Mouse (Mus musculus): ENCODE measurements at regions not wholly inside any gene's neighbourhood (a gene's known extent, or its start where the extent isn't known, plus 50 kb on each side); places are given as distances from the start of the nearest gene placed in this dataset.

DNA sequence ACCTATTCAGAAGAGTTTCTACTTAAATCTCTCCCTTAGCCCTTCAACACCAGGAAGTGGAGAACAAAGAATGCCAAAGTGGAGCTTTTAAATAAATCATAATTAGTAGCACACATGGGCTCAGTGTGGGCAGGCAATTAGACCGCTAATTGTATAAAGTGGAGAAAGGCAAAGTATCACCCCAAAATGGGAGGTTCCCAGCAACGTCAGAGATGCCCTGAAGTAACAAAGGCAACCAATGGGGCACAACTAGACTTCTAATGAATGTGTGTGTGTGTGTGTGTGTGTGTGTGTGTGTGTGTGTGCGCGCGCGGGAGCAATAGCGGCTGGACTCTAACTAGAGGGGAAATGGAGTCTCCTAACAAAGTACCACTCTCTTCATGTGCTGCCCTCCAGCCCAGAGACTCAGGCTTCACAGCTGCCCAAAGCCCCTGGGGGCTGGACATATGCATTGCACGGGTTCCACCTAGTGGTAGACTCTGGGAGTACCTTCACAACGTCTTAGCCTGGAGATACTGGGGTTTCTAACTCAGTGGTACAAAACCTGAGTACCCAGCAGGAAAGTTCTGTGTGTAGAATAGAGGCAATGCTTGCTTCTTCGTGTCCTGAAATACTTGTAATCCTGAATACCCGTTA lies 162.3 kb upstream of the Snx19 start:
- in situ Hi-C loops (cut with MboI; ENCODE audit: low pct_unique_long_range_greater_than_20kb in 1 of 2, low sequenced_read_pairs in 2 of 2, unreplicated experiment in 1 of 2) = no loop called here

DNA sequence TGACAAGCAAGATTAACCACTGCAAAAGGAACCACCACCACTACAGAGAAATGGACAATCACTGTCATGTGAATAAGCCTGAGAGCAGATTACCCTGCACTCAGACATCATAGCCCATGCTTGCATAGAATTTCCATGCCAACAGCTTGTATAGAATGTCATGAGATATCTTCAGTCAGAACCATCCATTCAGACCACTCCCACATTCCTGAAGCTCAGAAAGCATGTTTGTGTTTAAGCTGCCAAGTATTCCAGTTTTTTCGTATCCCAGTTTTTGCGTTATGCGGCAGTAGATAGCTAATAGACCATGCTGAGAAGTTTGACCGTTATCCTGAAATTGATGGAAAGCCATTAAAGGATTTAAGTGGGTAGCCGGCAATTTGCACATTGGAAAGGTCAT lies 155.8 kb upstream of the Snx19 start:
- in situ Hi-C loops (cut with MboI; ENCODE audit: low pct_unique_long_range_greater_than_20kb in 1 of 2, low sequenced_read_pairs in 2 of 2, unreplicated experiment in 1 of 2) = no loop called here

DNA sequence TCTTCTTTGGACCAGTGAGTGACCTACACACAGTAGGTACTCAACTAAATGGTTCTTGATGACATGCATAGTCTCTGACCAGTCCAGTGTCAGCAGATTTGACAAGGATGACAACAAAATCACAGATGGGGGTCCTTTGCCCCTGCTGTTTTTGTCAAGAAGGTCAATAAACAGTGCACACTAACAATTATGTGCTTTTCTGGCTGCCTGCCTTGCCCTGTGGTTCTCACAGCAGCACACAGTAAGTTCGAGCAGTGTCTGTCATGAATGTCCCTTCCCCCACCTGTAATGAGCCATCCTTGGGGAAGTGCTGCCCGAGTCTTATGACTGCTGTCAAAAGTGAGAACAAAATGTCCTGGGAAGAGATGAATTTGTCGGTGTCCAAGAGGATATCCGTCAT lies 153.1 kb upstream of the Snx19 start:
- in situ Hi-C loops (cut with MboI; ENCODE audit: low pct_unique_long_range_greater_than_20kb in 1 of 2, low sequenced_read_pairs in 2 of 2, unreplicated experiment in 1 of 2) = no loop called here

DNA sequence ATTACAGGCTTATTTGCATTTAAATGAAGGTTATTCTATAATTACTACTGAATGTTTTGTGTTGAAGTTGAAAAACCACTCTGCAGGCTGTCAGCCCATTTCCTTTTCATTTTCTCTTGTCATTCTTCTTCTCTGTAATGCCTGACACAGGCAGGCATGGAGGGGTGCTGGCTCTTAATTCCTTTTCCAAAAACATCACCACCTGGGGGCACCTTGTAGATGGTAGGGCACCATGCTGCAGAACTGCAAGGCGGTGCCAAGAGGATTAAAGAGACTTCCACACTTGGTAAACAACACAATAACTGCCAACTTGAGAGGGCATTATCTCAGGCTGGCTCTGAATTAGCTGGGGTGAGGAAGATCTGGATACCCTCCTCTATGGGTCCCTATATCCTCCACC lies 148.7 kb upstream of the Snx19 start:
- in situ Hi-C loops (cut with MboI; ENCODE audit: low pct_unique_long_range_greater_than_20kb in 1 of 2, low sequenced_read_pairs in 2 of 2, unreplicated experiment in 1 of 2) = no loop called here

DNA sequence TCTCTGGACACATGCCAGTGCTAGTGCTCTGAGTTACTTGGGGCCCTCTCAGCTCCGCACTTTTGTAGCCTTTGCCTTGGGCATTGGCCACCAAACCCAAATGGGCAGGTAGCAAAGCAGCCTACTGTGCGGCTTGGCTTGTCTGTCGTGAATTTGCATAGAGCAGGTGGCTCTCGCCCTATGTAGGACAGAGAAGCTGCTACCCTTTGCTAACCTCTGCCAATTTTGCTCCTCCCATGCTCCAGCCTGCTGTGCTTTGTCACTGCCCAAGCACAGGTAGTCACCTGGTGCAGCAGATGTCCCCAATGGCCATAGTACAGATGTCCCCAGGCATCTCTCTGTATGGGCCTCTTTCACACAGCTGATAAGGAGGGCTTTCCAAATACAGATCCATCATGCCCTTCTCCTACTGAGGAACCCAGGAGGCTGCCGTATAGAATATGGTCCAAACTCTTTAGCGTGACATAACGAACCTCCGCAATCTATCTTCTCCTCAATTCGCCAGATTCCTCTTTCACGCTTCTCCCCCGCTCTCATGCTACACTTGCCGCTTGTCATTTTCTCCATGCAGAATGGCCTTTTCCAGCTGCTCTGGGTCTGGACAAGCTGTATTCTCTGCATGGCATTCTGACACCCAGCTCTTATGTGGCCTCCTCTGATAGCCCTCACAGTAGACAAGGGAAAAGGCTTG lies 143.7 kb upstream of the Snx19 start:
- in situ Hi-C loops (cut with MboI; ENCODE audit: low pct_unique_long_range_greater_than_20kb in 1 of 2, low sequenced_read_pairs in 2 of 2, unreplicated experiment in 1 of 2) = no loop called here

DNA sequence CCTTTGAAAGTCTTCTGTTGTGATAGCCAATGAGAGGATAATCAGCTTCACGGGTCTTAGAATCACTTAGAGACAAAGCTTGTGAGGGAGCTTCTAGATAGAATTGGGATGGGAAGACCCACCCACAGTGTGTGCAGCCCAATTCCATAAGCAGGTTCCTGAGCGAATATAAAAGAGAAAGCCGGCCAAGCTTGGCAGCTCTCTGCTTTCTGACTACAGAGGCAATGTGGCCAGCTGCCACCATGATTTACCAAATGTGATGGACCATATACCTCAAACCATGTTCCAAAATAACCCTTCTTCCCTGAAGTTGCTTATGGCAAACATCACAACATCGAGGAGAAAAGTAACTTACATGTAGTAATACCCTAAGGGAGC lies 143.1 kb upstream of the Snx19 start:
- in situ Hi-C loops (cut with MboI; ENCODE audit: low pct_unique_long_range_greater_than_20kb in 1 of 2, low sequenced_read_pairs in 2 of 2, unreplicated experiment in 1 of 2) = no loop called here

DNA sequence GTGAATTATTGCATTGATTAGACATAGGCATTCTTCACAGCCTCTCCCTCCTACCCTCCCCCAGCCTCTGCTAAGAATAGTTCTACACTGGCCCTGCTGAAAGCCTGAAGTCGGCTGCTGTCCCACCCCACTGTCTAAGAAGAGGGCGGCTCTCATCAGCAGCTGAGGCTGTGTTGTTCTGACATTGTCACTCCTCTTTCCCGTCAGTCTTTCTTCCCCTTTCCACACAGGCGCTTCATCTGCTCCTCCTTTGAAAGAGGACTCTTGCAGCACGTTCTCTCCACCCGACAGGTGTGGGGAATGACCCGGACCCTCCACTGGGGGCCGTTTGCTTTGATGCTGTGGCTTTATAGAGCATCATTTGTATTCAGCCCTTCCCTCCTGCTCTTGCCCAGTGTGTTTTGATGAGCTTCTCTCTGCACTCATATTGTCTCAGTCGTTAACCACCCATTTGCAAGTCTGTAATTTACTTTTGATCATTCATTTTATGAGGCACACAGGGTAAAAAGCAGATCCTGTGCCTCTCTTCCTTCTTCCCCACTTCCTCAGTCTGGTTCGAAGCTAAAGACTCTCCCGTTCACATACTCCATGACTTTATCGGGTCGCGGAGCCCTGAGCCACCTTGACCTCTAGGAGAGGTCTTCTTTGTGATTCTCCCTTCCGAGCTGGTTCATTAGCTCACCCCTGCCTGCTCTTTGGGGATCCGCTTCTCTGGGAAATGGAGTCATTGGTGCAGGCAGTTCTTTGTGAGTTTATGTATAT lies 142.2 kb upstream of the Snx19 start:
- in situ Hi-C loops (cut with MboI; ENCODE audit: low pct_unique_long_range_greater_than_20kb in 1 of 2, low sequenced_read_pairs in 2 of 2, unreplicated experiment in 1 of 2) = no loop called here

DNA sequence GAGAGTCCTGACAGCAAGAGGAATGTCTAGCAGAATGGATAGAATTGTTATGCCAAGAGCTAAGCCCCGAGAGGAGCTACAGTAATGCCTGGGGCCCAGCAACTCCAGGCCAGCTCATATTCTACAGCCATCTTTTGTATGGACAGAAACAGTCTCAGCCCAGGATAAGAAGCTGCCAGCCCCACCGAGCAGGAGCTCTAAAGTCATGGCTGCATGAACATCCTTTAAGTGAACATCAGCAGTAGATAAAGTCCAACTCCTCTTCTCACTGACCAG lies 141.6 kb upstream of the Snx19 start:
- in situ Hi-C loops (cut with MboI; ENCODE audit: low pct_unique_long_range_greater_than_20kb in 1 of 2, low sequenced_read_pairs in 2 of 2, unreplicated experiment in 1 of 2) = no loop called here

DNA sequence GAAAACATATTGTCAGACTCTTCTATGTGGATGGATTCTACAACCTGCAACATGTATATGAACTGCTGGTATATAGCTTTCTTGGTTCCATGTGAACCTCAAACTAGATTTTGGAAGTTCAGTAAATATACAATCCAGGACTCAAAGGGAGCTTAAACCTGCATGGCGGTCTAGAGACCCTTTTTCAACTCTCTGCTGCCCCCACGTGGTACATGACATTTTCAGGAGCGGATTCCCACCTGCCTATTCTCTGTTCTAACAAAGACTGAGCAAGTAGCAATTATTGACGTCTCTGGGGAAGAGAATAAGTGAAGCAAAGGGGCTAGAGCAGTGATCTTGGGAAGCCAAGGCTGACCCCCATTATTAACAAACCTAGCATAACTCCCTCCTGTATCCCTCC lies 127.1 kb upstream of the Snx19 start:
- in situ Hi-C loops (cut with MboI; ENCODE audit: low pct_unique_long_range_greater_than_20kb in 1 of 2, low sequenced_read_pairs in 2 of 2, unreplicated experiment in 1 of 2) = loop anchor here in 1 of 2 experiments (25.0 kb wide), 1 partner anchor 288 kb away; no protein-coding TSS in a partner anchor

DNA sequence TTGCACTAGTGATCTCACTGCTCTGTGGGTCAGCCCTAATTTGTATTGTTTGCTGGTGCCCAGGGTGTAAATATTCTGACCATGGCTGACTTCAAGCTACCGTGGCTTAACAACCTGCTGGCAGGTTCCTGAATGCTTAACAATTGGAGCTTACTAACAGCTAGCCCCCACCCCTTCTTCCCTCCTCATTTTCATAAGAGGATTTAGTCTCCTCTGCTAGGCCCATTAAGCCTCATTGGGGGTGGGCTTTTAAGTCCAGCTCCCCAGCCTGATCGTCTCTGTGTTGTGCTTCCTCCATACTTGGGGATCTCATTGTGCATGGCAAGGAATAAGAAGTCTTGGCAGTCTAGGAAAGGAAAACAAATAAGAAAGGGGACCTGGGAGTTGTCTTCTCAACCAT lies 118.6 kb upstream of the Snx19 start:
- in situ Hi-C loops (cut with MboI; ENCODE audit: low pct_unique_long_range_greater_than_20kb in 1 of 2, low sequenced_read_pairs in 2 of 2, unreplicated experiment in 1 of 2) = loop anchor here in 1 of 2 experiments (25.0 kb wide), 1 partner anchor 296 kb away; no protein-coding TSS in a partner anchor

DNA sequence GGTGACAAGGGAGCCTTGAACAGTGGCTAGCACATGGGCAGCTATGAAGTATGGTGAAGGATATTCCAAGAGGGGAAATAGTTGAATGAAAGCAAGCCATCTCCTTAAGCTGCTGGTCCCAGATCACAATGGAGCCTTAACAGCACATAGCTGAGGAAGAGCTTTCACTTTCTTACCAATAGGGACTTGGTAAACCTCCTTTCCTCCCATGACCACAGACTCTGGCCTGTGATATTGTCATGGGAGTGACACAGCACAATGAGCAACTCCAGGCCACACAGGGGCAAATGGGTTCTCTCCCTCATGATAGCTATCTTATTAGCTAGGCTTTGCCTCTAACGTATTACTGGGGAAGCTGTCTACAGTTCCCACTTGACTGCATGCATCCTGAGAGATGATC lies 113.5 kb upstream of the Snx19 start:
- in situ Hi-C loops (cut with MboI; ENCODE audit: low pct_unique_long_range_greater_than_20kb in 1 of 2, low sequenced_read_pairs in 2 of 2, unreplicated experiment in 1 of 2) = loop anchor here (10.0 to 25.0 kb wide), 2 partner anchors 301 to 649 kb away; no protein-coding TSS in a partner anchor

DNA sequence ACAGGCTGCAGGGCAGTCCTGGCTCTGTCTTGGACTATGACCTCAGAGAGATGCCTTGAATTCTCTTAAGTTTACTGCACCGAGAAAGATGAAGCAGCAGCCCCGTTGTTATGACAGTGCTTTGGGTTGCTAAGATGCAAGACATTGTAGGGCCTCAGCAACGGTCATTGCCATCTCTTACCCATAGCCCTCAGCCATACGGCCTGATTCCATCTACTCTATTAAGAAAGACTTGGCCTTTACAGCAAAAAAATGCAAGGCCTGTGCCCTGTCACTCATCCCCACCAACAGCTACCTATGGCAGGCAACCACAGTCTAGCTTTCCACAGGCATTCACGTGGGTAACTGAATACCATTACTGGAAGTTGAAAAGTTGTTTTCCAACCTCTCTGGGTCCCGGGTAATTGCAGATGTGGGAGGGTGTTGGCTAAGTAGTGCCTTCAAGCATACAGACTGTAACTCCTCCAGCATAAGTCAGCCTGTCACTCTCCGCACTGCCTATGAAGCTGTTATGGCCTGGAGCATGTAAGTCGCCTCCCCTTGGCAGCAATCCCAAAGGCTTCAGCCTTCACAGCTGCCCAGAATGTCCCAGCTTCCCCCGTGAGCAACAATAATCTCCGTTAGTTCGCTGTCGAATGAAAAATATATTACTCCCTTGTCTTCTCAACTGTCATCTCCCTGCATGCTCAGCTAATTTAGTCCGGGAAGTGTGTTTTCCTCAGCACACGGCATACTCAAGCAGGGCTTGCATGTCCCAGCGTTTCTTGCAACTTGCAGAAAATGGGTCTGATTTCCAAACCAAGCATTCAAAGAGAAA lies 112.3 kb upstream of the Snx19 start:
- in situ Hi-C loops (cut with MboI; ENCODE audit: low pct_unique_long_range_greater_than_20kb in 1 of 2, low sequenced_read_pairs in 2 of 2, unreplicated experiment in 1 of 2) = loop anchor here (10.0 to 25.0 kb wide), 2 partner anchors 302 to 650 kb away; no protein-coding TSS in a partner anchor

DNA sequence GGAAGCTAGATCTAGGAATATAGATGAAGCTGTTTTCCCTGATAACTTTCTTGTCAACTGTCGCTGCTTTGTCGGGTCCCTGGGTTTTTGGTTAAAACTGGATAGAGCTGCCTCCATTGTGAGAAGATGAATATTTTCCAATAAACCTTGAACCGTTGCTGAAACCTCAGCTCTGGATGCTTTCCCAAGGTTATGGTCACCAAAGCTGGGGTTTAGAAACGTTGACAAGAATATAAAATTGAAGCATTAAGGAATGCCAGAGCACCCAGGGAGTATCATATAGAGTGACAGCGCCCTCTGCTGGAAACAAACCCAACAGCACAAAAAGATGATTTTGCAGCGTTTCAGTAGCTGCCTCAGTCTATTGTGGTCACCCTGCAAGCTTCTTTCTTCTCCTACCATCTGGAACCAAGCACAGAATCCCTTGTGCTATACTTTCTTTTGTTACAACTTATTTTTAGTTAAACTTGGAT lies 111.7 kb upstream of the Snx19 start:
- in situ Hi-C loops (cut with MboI; ENCODE audit: low pct_unique_long_range_greater_than_20kb in 1 of 2, low sequenced_read_pairs in 2 of 2, unreplicated experiment in 1 of 2) = loop anchor here (10.0 to 25.0 kb wide), 2 partner anchors 303 to 650 kb away; no protein-coding TSS in a partner anchor

DNA sequence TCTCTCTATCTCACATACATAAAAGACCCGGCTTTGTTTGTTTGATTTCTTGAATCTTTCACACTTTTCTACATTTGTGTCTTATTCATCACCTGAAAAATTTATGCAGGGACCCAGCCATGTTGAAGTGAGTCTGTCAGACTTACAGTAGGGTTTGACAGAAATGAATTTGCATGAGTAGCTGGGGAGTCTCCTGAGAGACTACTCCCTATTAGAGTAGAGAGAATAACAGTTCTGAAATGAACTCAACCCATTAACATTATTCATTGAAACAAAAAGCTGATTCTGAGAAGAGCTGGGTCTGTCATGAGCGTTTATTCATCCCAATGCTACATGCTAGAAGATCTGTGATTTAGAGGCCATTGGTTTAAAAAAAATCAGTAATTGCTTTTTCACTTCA lies 82.0 kb upstream of the Snx19 start:
- in situ Hi-C loops (cut with MboI; ENCODE audit: low pct_unique_long_range_greater_than_20kb in 1 of 2, low sequenced_read_pairs in 2 of 2, unreplicated experiment in 1 of 2) = no loop called here

DNA sequence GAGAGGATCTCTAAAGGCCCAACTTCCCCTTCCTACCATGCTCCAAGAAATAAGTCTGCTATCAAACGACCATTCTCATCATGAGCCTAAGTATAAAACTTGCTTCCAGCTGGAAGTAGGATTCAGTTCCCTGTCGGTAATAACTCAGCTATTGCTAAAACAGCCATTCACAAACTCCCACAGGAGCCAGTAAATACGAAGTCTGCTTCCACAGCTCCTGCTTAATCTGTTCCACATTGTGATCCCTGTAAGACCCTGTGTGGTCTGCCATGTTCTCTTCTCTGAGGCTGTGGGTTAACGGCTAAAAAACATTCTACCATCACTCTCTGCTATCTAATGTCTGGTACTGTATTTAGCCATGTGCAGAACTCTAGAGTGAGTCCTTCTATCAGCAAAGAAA lies 72.9 kb upstream of the Snx19 start:
- in situ Hi-C loops (cut with MboI; ENCODE audit: low pct_unique_long_range_greater_than_20kb in 1 of 2, low sequenced_read_pairs in 2 of 2, unreplicated experiment in 1 of 2) = no loop called here

DNA sequence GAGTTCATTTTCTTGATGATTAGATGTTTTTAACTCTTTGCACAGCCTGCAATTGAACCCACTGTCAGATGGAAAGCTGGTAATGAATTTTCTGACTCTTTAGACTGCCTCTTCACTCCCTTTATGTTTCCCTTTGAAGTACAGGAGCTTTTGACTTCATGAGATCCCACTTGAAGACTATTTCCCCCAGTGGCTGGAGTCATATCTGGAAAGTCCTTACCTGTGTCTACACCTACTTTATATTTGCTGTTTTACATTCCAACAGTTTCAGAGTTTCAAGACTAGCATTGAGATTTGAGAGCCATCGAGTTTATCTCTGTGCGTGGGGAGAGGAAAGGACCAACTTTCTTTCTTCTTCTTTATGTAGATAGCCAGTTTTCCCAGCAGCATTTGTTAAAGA lies 71.3 kb upstream of the Snx19 start:
- in situ Hi-C loops (cut with MboI; ENCODE audit: low pct_unique_long_range_greater_than_20kb in 1 of 2, low sequenced_read_pairs in 2 of 2, unreplicated experiment in 1 of 2) = no loop called here

DNA sequence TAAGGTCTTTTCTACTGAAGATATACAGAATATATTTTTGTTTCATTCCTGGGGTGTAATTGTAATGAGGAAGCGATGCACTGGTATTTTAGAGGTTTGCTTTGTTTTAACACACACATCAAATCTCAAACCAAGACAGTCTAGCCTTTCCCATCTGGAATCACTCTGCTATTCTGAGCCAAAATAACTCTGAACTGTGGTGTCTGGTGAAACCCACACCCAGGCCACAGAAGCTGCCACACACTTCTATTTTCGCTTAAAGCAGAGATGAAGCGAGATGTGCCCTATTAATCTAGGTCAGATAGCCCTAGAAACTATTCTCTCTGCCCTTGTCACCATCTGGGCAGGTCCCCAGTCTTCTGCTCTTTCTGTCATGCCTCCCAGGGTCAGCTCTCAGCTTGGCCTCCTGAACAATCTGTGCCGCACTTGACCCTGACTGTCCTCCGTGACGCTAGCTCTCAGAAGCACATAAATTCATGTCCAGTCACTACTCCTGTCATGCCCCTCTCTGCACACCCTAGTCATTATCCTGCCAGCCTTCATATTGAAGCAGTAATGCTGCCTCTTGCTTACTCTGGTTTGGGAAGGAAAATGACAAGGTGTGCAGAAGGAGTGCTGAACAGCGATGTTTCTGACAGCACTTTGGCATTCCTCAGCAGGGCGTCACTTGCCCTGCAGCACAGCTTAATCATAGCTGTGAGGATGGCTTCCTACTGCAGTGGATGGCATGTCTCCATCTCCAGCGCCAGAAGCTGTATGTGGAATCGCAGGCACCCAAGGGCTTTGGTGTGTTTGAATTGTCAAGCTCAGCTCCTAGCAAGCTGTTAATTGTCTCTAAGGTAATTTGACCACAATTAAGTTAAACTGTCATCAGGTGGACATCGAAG lies 57.1 kb upstream of the Snx19 start:
- in situ Hi-C loops (cut with MboI; ENCODE audit: low pct_unique_long_range_greater_than_20kb in 1 of 2, low sequenced_read_pairs in 2 of 2, unreplicated experiment in 1 of 2) = no loop called here

DNA sequence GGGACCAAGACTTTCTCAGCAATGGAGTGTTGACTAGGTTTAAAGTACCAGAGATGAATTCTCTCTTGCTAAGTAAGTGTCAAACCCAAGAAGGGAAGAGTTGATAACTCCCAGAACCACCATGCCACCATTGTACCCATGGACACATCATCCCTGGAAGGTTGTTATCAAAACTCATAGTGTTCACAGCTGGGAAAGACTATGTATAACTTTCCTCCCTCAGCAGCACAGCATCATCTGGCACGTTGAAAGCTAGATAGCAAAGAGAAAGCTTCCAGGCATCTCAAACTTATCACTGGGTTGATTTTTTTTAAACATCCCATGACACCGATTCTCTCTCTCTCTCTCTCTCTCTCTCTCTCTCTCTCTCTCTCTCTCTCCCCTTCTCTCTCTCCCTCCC lies 56.1 kb upstream of the Snx19 start:
- in situ Hi-C loops (cut with MboI; ENCODE audit: low pct_unique_long_range_greater_than_20kb in 1 of 2, low sequenced_read_pairs in 2 of 2, unreplicated experiment in 1 of 2) = no loop called here

Data from mouse embryonic stem cell (cell line).